Mouse (Mus musculus) kidney, postnatal 4 days (tissue): ENCODE measurements around the gene Sdf2l1.

Source experiments
- DNase-seq, 2 experiments: peaks; one replicate each; pipeline ENCODE4 v3.0.0; 2021; ENCODE audit warnings: mixed read lengths in 2 of 2

Gene Sdf2l1

GRCm38 (mm10) chr16:17121569-17121968 is 10.6 kb downstream of the Sdf2l1 start:
- DNase-seq, result no peak

DNA sequence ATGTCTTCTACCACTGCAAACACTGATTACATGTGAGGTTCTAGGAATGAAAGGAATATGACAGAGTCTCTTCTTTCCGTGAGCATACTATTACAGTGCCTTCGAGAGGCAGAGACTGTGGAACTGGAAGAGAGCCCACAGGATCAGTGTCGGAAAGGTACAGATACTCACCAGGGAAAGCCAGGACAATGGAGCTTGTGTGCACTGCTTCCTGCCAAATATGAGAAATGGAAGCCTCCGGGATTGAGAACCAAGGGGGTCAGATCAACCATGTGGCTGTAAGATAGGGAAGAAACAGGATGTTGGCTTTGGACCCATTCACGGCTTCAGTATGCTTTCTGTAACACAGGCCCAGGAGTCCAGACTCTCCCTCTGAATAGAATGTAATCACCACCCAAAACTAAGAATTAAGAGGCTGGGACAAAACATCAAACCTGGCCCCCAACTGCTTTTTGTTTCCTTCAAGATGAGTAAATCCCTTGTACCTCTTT is 14.8 kb downstream of the Sdf2l1 start:
- no peak for DNase-seq

- peak; percentile 73 to 79 for DNase-seq
These were observed 21.1 kb downstream of the Sdf2l1 start, which contains the start of gene Ppil2 for GRCm38 (mm10) chr16:17110771-17111743. Ppil2 (minus strand) TSS chr16:17111257.

- no peak for DNase-seq
These were observed 27.6 kb downstream of the Sdf2l1 start for GRCm38 (mm10) chr16:17104600-17104999.

DNA sequence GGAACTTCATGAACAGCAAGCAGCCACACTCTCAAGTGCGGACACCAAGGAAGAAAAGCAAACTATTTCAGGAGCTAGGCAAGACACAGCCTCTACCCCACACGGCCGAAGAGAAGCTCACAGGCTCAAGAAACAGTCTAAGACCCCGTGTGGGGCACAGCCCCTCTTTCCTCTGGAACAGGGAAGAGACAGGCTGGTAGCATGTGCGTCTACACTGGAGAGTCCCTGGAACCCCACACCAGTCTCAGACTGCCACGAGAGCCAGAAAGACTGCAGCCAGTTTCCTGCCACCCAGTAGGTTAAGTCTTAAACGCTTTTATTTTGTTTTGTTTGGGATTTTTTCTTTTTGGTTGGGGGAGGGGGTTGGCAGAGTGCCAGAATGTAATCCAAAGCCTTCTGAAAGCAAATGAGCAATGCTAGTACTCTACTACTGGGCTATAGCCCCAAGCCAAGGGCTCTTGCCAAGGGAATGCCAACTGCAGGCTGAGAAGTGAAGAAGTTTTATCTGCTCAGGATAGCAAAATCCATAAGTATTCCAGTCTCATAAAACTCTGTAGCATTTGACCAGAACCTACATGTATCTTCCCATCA is 29.5 kb downstream of the Sdf2l1 start:
- peak in 1 of 2 experiments; percentile 32 for DNase-seq

DNA sequence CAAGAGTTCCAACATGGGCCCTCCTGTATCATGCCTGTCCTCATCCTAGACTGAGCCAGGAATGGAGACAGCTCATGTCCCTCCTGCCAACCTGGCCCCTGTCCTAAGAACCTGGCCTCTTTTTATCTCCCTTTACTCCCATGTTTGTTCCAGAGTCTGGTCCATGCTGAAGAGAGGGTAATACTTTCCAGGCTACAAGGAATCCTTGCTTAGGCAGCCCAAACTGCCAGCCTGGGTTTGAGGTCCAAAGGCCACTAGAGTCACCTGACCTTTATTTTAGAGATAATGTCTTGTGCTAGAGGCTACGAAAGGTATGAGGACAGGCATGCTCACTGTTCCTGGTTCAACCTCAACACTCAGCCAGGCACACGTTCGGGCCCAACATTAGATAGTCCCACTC is 35.2 kb downstream of the Sdf2l1 start:
- no peak for DNase-seq

GRCm38 (mm10) chr16:17088346-17088745 is 43.8 kb downstream of the Sdf2l1 start:
- no peak for DNase-seq

DNA sequence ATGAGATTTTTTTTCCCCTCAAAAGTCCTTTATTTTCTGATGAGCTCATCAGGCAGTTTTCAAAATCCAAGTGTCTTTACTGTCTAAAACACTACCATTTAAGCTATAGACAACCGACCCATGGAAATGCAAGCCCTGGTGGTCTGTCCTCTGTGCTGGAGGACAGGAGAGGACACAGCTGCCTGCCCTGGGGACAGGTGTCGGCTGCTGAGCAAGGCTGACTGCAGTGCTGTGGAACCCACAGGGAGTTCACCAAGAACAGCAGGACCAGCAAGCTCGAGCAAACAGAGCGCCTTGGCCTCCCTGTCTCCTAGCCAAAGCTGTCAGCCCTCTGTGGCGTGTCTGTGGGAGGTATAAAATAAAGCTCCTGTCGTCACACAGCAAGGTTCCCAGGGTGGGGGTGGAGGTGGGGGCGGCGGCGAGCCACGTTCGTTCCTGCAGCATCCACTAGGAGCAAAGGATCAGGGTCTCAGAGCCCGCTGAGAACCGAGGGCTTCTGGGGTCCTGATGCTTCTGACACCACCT is 45.5 kb downstream of the Sdf2l1 start:
- DNase-seq, result no peak

DNA sequence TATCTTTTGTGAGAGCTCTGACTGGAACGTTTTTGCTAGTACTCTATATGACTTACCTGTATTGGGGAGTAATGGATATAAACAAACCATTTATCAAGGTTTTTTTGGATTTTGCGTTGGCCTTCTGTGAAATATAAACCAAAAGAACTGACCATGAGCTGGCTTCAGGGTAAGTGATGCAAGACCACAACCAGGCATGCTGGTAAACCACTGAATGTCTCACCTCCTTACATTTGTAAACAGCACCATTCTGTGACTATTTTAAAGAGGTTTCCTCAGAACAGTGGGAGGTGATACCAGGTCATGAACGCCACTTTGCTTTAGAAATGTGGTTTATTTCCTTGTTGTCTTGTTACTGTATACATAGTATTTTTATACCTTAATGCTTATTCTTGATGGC is 45.9 kb downstream of the Sdf2l1 start:
- DNase-seq, result no peak

- no peak for DNase-seq
These were observed 46.5 kb downstream of the Sdf2l1 start for GRCm38 (mm10) chr16:17085636-17086035.

DNA sequence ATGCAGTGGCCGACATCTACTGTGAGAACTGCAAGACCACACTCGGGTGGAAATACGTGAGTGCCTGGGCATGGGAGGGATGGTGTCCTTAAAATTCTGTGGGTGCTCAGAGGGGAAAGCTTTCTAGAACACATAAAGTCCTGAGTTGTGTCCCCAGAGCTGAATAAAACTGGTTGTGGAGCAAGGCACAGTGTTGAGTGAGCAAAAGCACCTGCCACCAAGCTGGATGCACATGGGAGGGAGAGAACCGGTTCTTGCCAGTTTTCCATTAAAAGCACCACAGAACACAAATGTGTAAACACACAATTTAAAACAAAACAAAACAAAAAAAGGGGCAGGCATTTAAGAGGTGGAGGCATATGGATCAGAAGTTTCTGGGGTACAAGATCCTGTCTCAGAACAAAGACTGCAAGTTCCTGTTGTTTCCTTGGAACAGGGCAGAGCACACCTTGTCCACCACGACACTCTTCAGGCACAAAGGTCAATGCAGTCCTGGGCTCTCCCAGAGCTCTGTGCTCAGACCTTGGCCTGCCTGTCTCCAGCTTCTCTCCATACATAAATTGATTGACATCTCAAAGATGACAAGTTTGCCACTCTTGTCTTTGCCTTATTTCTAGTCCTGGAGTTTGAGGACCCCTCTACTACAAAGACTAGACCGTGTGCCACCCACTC is 49.9 kb downstream of the Sdf2l1 start:
- DNase-seq, result no peak
